Mouse (Mus musculus) limb, embryonic 14.5 days (tissue): ENCODE measurements around the gene Tmco2. TPM values are rescaled to one million over a fixed set of nuclear protein-coding genes. Genes with fewer than 3 reads are reported as not detected.

Experiments used
- ATAC-seq: fragments of 200-750 bp; cut with Nextera tagmentation; 2 replicates; pipeline ENCODE4 v1.8.0; 2017; ENCODE audit warnings: low read depth, moderate number of reproducible peaks, moderate TSS enrichment; ENCODE audit not compliant: low FRiP score
- DNase-seq: peaks from one replicate; pipeline ENCODE4 v3.0.0-alpha.2; 2015; ENCODE audit warnings: low spot score
- H3K27ac ChIP-seq: fragments of 300-500 bp; sonication (generic); replicated peaks from 2 replicates; pipeline ENCODE4 v1.5.1; 2014; ENCODE audit warnings: low read depth, mild to moderate bottlenecking, low read length, moderate library complexity, mixed read lengths
- H3K27me3 ChIP-seq: fragments of 300-500 bp; sonication (generic); 2 replicates; pipeline ENCODE4 v1.6.1; 2014; ENCODE audit warnings: low read length, mixed read lengths; ENCODE audit not compliant: control insufficient read depth, insufficient read depth
- H3K36me3 ChIP-seq: fragments of 300-500 bp; sonication (generic); 2 replicates; pipeline ENCODE4 v1.6.1; 2014; ENCODE audit warnings: mild to moderate bottlenecking, low read length, moderate library complexity, mixed read lengths; ENCODE audit not compliant: control insufficient read depth, insufficient read depth
- H3K4me1 ChIP-seq: fragments of 300-500 bp; sonication (generic); 2 replicates; pipeline ENCODE4 v1.6.1; 2014; ENCODE audit warnings: antibody characterized with exemption, low read length, mixed read lengths; ENCODE audit not compliant: control insufficient read depth, insufficient read depth
- H3K4me2 ChIP-seq: fragments of 300-500 bp; sonication (generic); replicated peaks from 2 replicates; pipeline ENCODE4 v1.6.1; 2014; ENCODE audit warnings: low read depth, mild to moderate bottlenecking, low read length, moderate library complexity; ENCODE audit not compliant: severe bottlenecking
- H3K4me3 ChIP-seq: fragments of 300-500 bp; sonication (generic); replicated peaks from 2 replicates; pipeline ENCODE4 v1.5.1; 2014; ENCODE audit warnings: low read length
- H3K9ac ChIP-seq: fragments of 300-500 bp; sonication (generic); 2 replicates; pipeline ENCODE4 v1.6.1; 2014; ENCODE audit warnings: mild to moderate bottlenecking, low read depth, low read length, moderate library complexity; ENCODE audit not compliant: severe bottlenecking
- H3K9me3 ChIP-seq: fragments of 300-500 bp; sonication (generic); 2 replicates; pipeline ENCODE4 v1.6.1; 2016; ENCODE audit warnings: low read length; ENCODE audit not compliant: control insufficient read depth
- POLR2A ChIP-seq: fragments of 200-500 bp; IDR thresholded peaks from 2 replicates; pipeline ENCODE4 v1.8.0; 2012; ENCODE audit warnings: inconsistent platforms, mild to moderate bottlenecking, moderate library complexity, borderline replicate concordance; ENCODE audit not compliant: insufficient read depth, insufficient read length; ENCODE audit errors: extremely low read depth
- WGBS: fragments of 180-500 bp; shearing (Covaris S2); extraction: QIAGEN DNeasy Blood & Tissue Kit; methylation state at CpG from one replicate; pipeline ENCODE4 v1.1.7; 2014; 5-methylcytosine and 5-hydroxymethylcytosine counted together
- polyA plus RNA-seq, 2 experiments: library from polyadenylated mRNA; depleted of rRNA in 1 of 2; stranded (reverse) in 1 of 2; unstranded in 1 of 2; fragments of >200 nt; fragmentation: Nextera tagmentation in 1 of 2; extraction: Ambion mirVana in 1 of 2; gene quantifications; 2 replicates each; pipeline versions ENCODE4 v1.2.1 to v1.2.3; 2012 to 2014

Tmco2 gene
- polyA plus RNA-seq, 2 experiments: not detected

- ATAC-seq: no peak
- Histone ChIP-seq H3K27me3 (no peaks in the 10 kb centered on the region), H3K27ac (no peak overlapping the region), H3K9ac (no peak overlapping the region), H3K4me1 (no peaks in the 10 kb centered on the region), H3K4me3 (no peak overlapping the region), H3K36me3 (peaks cover 35% of the 10 kb centered on the region), H3K9me3 (no peaks in the 10 kb centered on the region), H3K4me2 (no peak overlapping the region)
- TF ChIP-seq POLR2A: no peak
- WGBS: 53% methylated on average over 3 of the region's 3 CpGs
- DNase-seq: no peak
These were observed 52.7 kb downstream of the Tmco2 start for GRCm38 (mm10) chr4:121056342-121056741.

Other genes starting within 250 kb of the Tmco2 start
- 19.5 and 25.4 TPM in 2 replicates for gene Exo5, start 184.2 kb downstream of the Tmco2 start, polyA plus RNA-seq (2012; rRNA removed)
- gene Exo5, start 184.2 kb downstream of the Tmco2 start, polyA plus RNA-seq (2014; fragmentation: Nextera tagmentation; extraction: Ambion mirVana): 24.8 and 25.2 TPM in 2 replicates
- gene Zfp69, start 157.5 kb downstream of the Tmco2 start, polyA plus RNA-seq (2012; rRNA removed): 5.5 and 6.0 TPM in 2 replicates
- 7.5 and 8.7 TPM in 2 replicates for gene Zfp69, start 157.5 kb downstream of the Tmco2 start, polyA plus RNA-seq (2014; fragmentation: Nextera tagmentation; extraction: Ambion mirVana)
- gene Smap2, start 92.0 kb downstream of the Tmco2 start, polyA plus RNA-seq (2012; rRNA removed): 19.8 and 21.7 TPM in 2 replicates
- 17.3 and 19.7 TPM in 2 replicates for gene Smap2, start 92.0 kb downstream of the Tmco2 start, polyA plus RNA-seq (2014; fragmentation: Nextera tagmentation; extraction: Ambion mirVana)
- 248 and 256 TPM in 2 replicates for gene Col9a2, start 69.8 kb downstream of the Tmco2 start, polyA plus RNA-seq (2012; rRNA removed)
- 83.8 and 87.5 TPM in 2 replicates for gene Col9a2, start 69.8 kb downstream of the Tmco2 start, polyA plus RNA-seq (2014; fragmentation: Nextera tagmentation; extraction: Ambion mirVana)
- gene Zmpste24, start 11.0 kb downstream of the Tmco2 start, polyA plus RNA-seq (2012; rRNA removed): 19.0 TPM in 2 replicates
- gene Zmpste24, start 11.0 kb downstream of the Tmco2 start, polyA plus RNA-seq (2014; fragmentation: Nextera tagmentation; extraction: Ambion mirVana): 19.0 and 22.6 TPM in 2 replicates
- 14.6 and 17.7 TPM in 2 replicates for gene Rlf, start 105.9 kb upstream of the Tmco2 start, polyA plus RNA-seq (2012; rRNA removed)
- gene Rlf, start 105.9 kb upstream of the Tmco2 start, polyA plus RNA-seq (2014; fragmentation: Nextera tagmentation; extraction: Ambion mirVana): 19.5 and 21.5 TPM in 2 replicates
- gene Gm12888, start 215.7 kb upstream of the Tmco2 start, polyA plus RNA-seq (2012; rRNA removed): not detected in 2 replicates
- gene Gm12888, start 215.7 kb upstream of the Tmco2 start, polyA plus RNA-seq (2014; fragmentation: Nextera tagmentation; extraction: Ambion mirVana): not detected in 2 replicates